ENCODE assay signal across 24 mouse cellular contexts in the genomic region with DNA sequence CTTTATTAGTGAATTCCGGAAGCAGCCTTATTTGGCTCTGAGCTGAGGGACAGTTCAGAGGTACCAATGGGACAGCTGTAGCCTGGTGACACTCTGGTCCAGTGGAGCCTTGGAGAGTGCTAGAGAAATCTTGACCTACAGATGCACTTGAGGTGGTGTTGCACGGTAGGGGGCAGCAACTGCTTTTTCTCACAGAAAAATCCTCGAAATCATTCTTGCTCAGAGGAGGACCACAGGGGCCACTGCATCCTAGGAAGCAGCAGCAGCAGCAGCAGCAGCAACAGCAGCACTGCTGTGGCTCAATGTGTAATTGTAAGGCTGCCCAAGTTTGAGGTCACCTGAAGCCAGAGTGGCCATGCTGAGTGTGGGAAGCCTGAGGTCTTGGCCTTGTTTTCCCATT.
DNase-seq lines count a peak whose midpoint lies in the region; ATAC-seq and TF ChIP-seq lines count a peak whose summit lies in the region.
"Had no signal": no experiment of that assay in that cellular context is flagged by ENCODE, and none has a peak within 500 bp of the region (broad histone marks: within the 10 kb centered on the region; RNA-seq: fewer than 3 reads in every experiment).

No protein-coding gene starts in this region.

- no peak for TF ChIP-seq POLR2A in lung, adult 2 months (IDR thresholded peaks at IDR 0.05; ENCODE audit: borderline replicate concordance, extremely low read depth, low read depth, low read length)
- no peak for TF ChIP-seq POLR2A in cortical plate, adult 2 months (IDR thresholded peaks at IDR 0.05; ENCODE audit: extremely low read depth, insufficient read depth, low read length)

- no peaks in the 10 kb centered on the region for H3K27me3 ChIP-seq in lung, embryonic 14.5 days (ENCODE audit: insufficient read depth, low read length)
- H3K27me3 ChIP-seq in forebrain, embryonic 14.5 days (replicated peaks; ENCODE audit: control insufficient read depth, insufficient read depth, low read length), result no peaks in the 10 kb centered on the region
- H3K27me3 ChIP-seq: embryonic facial prominence, embryonic 15.5 days; heart, embryonic 13.5 days; hindbrain, embryonic 15.5 days; intestine, embryonic 15.5 days; midbrain, embryonic 13.5 days had no signal

- no peaks in the 10 kb centered on the region for H3K4me1 ChIP-seq in lung, embryonic 14.5 days (ENCODE audit: insufficient read depth)
- H3K4me1 ChIP-seq in lung, adult 2 months (ENCODE audit: control insufficient read depth, insufficient read depth, low read length), result no peaks in the 10 kb centered on the region
- H3K4me1 ChIP-seq in cortical plate, adult 2 months (ENCODE audit: control insufficient read depth, insufficient read depth, low read length), result no peaks in the 10 kb centered on the region
- H3K4me1 ChIP-seq in forebrain, embryonic 14.5 days (ENCODE audit: control insufficient read depth, insufficient read depth, low read length), result no peaks in the 10 kb centered on the region
- H3K4me1 ChIP-seq: hindbrain, embryonic 15.5 days; intestine, embryonic 15.5 days had no signal

- H3K4me2 ChIP-seq in lung, embryonic 14.5 days, result no peak overlapping the region
- no peak overlapping the region for H3K4me2 ChIP-seq in forebrain, embryonic 14.5 days (ENCODE audit: low read length)
- H3K4me2 ChIP-seq: embryonic facial prominence, embryonic 15.5 days; heart, embryonic 13.5 days; hindbrain, embryonic 15.5 days; intestine, embryonic 15.5 days; midbrain, embryonic 13.5 days had no signal

- no peak overlapping the region for H3K27ac ChIP-seq in lung, embryonic 14.5 days (ENCODE audit: low read depth)
- H3K27ac ChIP-seq in cortical plate, adult 2 months (ENCODE audit: insufficient read depth, low read length), result no peak overlapping the region
- H3K27ac ChIP-seq in forebrain, embryonic 14.5 days (ENCODE audit: low read depth, low read length), result no peak overlapping the region
- H3K27ac ChIP-seq: embryonic facial prominence, embryonic 15.5 days; heart, embryonic 13.5 days; hindbrain, embryonic 15.5 days; intestine, embryonic 15.5 days; midbrain, embryonic 13.5 days had no signal

- peak; percentile 6 for DNase-seq in heart, postnatal 4 days
- DNase-seq in heart, adult 9 months (ENCODE audit: low spot score in 2 of 2), result no peak
- peak; percentile 57 for DNase-seq in lung, embryonic 14.5 days
- DNase-seq in lung, adult 2 months, result no peak
- DNase-seq in ES-CJ7 (ENCODE audit: low read depth, low spot score), result peak; percentile 4
- DNase-seq in forebrain, embryonic 14.5 days (ENCODE audit: low spot score), result no peak
- DNase-seq in spleen, postnatal 14 days (ENCODE audit: low spot score in 2 of 2), result no peak
- DNase-seq: adrenal gland, adult 8-10 months; cerebellum, adult 2 months; gastrocnemius, postnatal 10 days; heart, postnatal 36 days; kidney, adult 8-10 months; kidney, postnatal 25 days; liver; thymus, postnatal 36 days had no signal

- H3K9me3 ChIP-seq in lung, embryonic 14.5 days (ENCODE audit: low read depth, low read length), result no peaks in the 10 kb centered on the region
- H3K9me3 ChIP-seq in forebrain, embryonic 14.5 days (replicated peaks; ENCODE audit: control insufficient read depth, low read length), result no peaks in the 10 kb centered on the region; the same call in 1 of the 2 replicates
- H3K9me3 ChIP-seq: embryonic facial prominence, embryonic 15.5 days; heart, embryonic 13.5 days; hindbrain, embryonic 15.5 days; intestine, embryonic 15.5 days; midbrain, embryonic 13.5 days had no signal

- H3K4me3 ChIP-seq in lung, embryonic 14.5 days (ENCODE audit: low read depth, low read length), result no peak overlapping the region
- H3K4me3 ChIP-seq in lung, adult 2 months (replicated peaks; ENCODE audit: extremely low read depth, low read depth, low read length), result no peak overlapping the region
- no peak overlapping the region for H3K4me3 ChIP-seq in cortical plate, adult 2 months (ENCODE audit: insufficient read depth, low read length)
- no peak overlapping the region for H3K4me3 ChIP-seq in forebrain, embryonic 14.5 days (ENCODE audit: low read depth, low read length)
- H3K4me3 ChIP-seq: embryonic facial prominence, embryonic 15.5 days; heart, embryonic 13.5 days; hindbrain, embryonic 15.5 days; intestine, embryonic 15.5 days; midbrain, embryonic 13.5 days had no signal

- ATAC-seq in lung, embryonic 14.5 days (ENCODE audit: insufficient read depth), result no peak
- ATAC-seq in forebrain, embryonic 14.5 days, result no peak
- ATAC-seq: activated CD4-positive, CD25-positive, alpha-beta regulatory T cell, adult 4 months; forebrain, embryonic 16.5 days; intestine, embryonic 15.5 days; midbrain, embryonic 13.5 days had no signal

- no peak overlapping the region for H3K9ac ChIP-seq in lung, embryonic 14.5 days
- H3K9ac ChIP-seq in forebrain, embryonic 14.5 days (ENCODE audit: low read length), result no peak overlapping the region
- H3K9ac ChIP-seq: embryonic facial prominence, embryonic 15.5 days; heart, embryonic 13.5 days; hindbrain, embryonic 15.5 days; intestine, embryonic 15.5 days; midbrain, embryonic 13.5 days had no signal

- peak; percentile 39 for TF ChIP-seq CTCF in lung, embryonic 14.5 days (IDR thresholded peaks at IDR 0.05; ENCODE audit: low read depth)
- no peak for TF ChIP-seq CTCF in lung, adult 2 months (IDR thresholded peaks at IDR 0.05; ENCODE audit: insufficient read depth, low read length)
- TF ChIP-seq CTCF in cortical plate, adult 2 months (IDR thresholded peaks at IDR 0.05; ENCODE audit: extremely low read depth, insufficient read depth, low read length), result peak; percentile 18; the same call in 1 of the 2 replicates

- H3K36me3 ChIP-seq in lung, embryonic 14.5 days (ENCODE audit: insufficient read depth), result no peaks in the 10 kb centered on the region
- H3K36me3 ChIP-seq in forebrain, embryonic 14.5 days (ENCODE audit: control insufficient read depth, insufficient read depth, low read length), result no peaks in the 10 kb centered on the region
- H3K36me3 ChIP-seq: embryonic facial prominence, embryonic 15.5 days; G1E; heart, embryonic 13.5 days; hindbrain, embryonic 15.5 days; intestine, embryonic 15.5 days; midbrain, embryonic 13.5 days had no signal

- WGBS in lung, embryonic 14.5 days, result 48% methylated on average over 3 of the region's 3 CpGs
- 37% methylated on average over 3 of the region's 3 CpGs for WGBS in lung, adult 2 months
- WGBS in forebrain, embryonic 14.5 days, result 68% methylated on average over 3 of the region's 3 CpGs

Comparison
In these comparisons a context has a peak if more than half of its experiments do, and no peak if none do; other contexts are left out.
1. DNase-seq: peak in heart, postnatal 4 days (single experiment), lung, embryonic 14.5 days (single experiment) and ES-CJ7 (single experiment); none in heart, adult 9 months (0 of 2), lung, adult 2 months (single experiment), forebrain, embryonic 14.5 days (single experiment) and spleen, postnatal 14 days (0 of 2).